Mouse (Mus musculus): ENCODE data around the gene Zfp598. TPM values are rescaled to one million over a fixed set of nuclear protein-coding genes. Genes with fewer than 3 reads are reported as not detected.

Zfp598 gene
- polyA plus RNA-seq, 1 experiment: 29.6 TPM

DNA sequence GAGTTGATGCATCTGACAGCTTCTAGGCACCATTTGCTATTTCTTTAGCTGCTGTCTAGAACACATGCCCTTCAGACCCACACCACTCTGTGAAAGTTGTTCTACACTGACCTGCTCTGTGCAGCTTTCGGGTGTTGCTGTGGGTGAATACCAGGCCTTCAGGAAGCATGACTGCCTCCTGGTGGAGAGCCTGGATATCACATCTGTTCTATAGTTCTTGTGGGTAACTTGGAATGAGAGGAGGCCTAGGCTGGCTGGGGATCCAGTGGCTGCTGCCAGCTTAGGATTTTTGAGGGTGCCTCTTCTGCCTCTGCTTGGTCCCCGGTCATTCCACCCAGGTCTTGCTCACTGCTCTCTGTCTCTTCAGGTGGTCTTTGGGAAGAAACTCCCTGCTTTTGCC is 6.7 kb downstream of the Zfp598 start:
- no peak for TF ChIP-seq POLR2A (IDR thresholded peaks at IDR 0.05; ENCODE audit: borderline replicate concordance, low read depth, low read length)
- TF ChIP-seq CTCF (IDR thresholded peaks at IDR 0.05; ENCODE audit: low read depth, low read length): peak; percentile 57; the same call in 1 of the 2 replicates
- Histone ChIP-seq H3K4me3 (ENCODE audit: insufficient read depth, low read length) (no peak overlapping the region), H3K27ac (ENCODE audit: insufficient read depth, low read depth, low read length) (no peak overlapping the region), H3K4me1 (ENCODE audit: control insufficient read depth, insufficient read depth, low read length) (peaks cover 25% of the 10 kb centered on the region)

DNA sequence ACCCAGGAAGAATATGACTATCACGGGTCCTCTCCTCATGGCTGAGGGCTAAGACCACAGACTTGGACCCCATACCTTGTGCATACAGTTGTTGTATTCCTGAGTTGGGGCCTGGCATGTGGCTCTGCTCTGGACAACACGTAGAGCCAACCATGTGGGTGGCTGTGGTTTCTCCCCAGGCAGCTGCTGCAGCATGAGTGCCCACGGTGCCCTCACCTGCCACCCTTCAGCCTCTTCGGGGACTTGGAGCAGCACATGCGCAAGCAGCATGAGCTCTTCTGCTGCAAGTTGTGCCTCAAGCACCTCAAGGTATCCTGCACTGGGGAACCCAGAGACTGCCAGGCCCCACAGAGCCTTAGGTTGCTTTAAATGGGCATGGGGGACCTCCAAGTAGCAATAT is 7.4 kb downstream of the Zfp598 start:
- no peak for TF ChIP-seq POLR2A (IDR thresholded peaks at IDR 0.05; ENCODE audit: borderline replicate concordance, low read depth, low read length)
- no peak for TF ChIP-seq CTCF (IDR thresholded peaks at IDR 0.05; ENCODE audit: low read depth, low read length)
- Histone ChIP-seq H3K4me3 (ENCODE audit: insufficient read depth, low read length) (no peak overlapping the region), H3K27ac (ENCODE audit: insufficient read depth, low read depth, low read length) (no peak overlapping the region)

GRCm38 (mm10) chr17:24677500-24678080 is 8.1 kb downstream of the Zfp598 start:
- Histone ChIP-seq H3K4me3 (ENCODE audit: insufficient read depth, low read length) (no peak overlapping the region), H3K4me1 (ENCODE audit: control insufficient read depth, insufficient read depth, low read length) (peaks cover 12% of the 10 kb centered on the region), H3K27ac (ENCODE audit: insufficient read depth, low read depth, low read length) (no peak overlapping the region)
- no peak for TF ChIP-seq POLR2A (IDR thresholded peaks at IDR 0.05; ENCODE audit: borderline replicate concordance, low read depth, low read length)
- no peak for TF ChIP-seq CTCF (IDR thresholded peaks at IDR 0.05; ENCODE audit: low read depth, low read length)

More for the DNA sequence above, 7.4 kb downstream of the Zfp598 start:
- peaks cover 18% of the 10 kb centered on the region for H3K4me1 ChIP-seq (ENCODE audit: control insufficient read depth, insufficient read depth, low read length)

DNA sequence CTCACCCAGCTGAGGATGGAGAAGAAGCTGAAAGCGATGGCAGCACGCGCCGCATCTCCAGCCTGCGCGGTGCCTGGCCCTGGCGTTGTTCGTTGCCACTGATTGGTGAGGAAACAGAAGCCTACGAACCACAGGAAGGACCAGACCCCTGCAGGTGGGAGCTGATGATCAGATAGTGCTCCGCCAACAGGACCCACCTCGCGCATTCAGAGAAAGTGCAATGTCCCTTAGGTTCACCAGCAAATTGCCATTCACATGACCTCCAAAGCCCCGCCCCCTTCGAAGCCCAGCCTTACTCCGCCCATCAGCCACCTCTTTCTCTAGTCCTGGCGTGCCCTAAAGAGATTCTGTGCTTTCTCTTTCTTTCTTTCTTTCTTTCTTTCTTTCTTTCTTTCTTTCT is 17.0 kb downstream of the Zfp598 start:
- Histone ChIP-seq H3K4me3 (ENCODE audit: insufficient read depth, low read length) (no peak overlapping the region), H3K4me1 (ENCODE audit: control insufficient read depth, insufficient read depth, low read length) (peaks cover 13% of the 10 kb centered on the region), H3K27ac (ENCODE audit: insufficient read depth, low read depth, low read length) (no peak overlapping the region)
- no peak for TF ChIP-seq POLR2A (IDR thresholded peaks at IDR 0.05; ENCODE audit: borderline replicate concordance, low read depth, low read length)

GRCm38 (mm10) chr17:24687146-24687595 is 17.7 kb downstream of the Zfp598 start:
- Histone ChIP-seq H3K27ac (ENCODE audit: insufficient read depth, low read depth, low read length) (no peak overlapping the region), H3K4me1 (ENCODE audit: control insufficient read depth, insufficient read depth, low read length) (peaks cover 19% of the 10 kb centered on the region), H3K4me3 (ENCODE audit: insufficient read depth, low read length) (peak overlapping the region; percentile 69)
- TF ChIP-seq CTCF (IDR thresholded peaks at IDR 0.05; ENCODE audit: low read depth, low read length): no peak
- no peak for TF ChIP-seq POLR2A (IDR thresholded peaks at IDR 0.05; ENCODE audit: borderline replicate concordance, low read depth, low read length)

DNA sequence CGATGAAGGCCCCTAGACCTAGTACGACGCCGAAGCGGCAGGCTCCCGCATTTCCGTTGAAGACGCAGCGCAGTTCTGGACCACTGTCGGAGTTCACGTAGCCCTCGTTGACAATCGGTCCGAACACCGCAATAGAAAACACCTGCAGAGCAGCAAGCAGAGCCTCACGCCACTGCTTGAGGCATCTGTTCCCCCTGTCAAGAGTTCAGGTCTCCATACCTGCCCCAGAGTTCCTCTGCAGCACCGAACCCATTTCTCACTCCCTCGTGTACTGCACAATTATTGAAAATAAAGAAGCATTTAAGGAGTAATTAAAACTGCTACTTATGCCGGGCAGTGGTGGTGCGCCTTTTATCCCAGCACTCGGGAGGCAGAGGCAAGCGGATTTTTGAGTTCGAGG is 18.1 kb downstream of the Zfp598 start:
- Histone ChIP-seq H3K4me1 (ENCODE audit: control insufficient read depth, insufficient read depth, low read length) (peaks cover 21% of the 10 kb centered on the region), H3K27ac (ENCODE audit: insufficient read depth, low read depth, low read length) (no peak overlapping the region), H3K4me3 (ENCODE audit: insufficient read depth, low read length) (peak overlapping the region; percentile 69)
- TF ChIP-seq CTCF (IDR thresholded peaks at IDR 0.05; ENCODE audit: low read depth, low read length) (no peak), POLR2A (IDR thresholded peaks at IDR 0.05; ENCODE audit: borderline replicate concordance, low read depth, low read length) (no peak)

GRCm38 (mm10) chr17:24689251-24690081 is 20.0 kb downstream of the Zfp598 start, which contains the start of gene Syngr3:
Syngr3 (minus strand) TSS chr17:24689955.
- peaks cover 35% of the 10 kb centered on the region for H3K4me1 ChIP-seq (ENCODE audit: control insufficient read depth, insufficient read depth, low read length)
- no peak within 1 kb of the TSS; the same call in 1 of the 2 replicates for H3K4me3 ChIP-seq (ENCODE audit: insufficient read depth, low read length)
- H3K27ac ChIP-seq (ENCODE audit: insufficient read depth, low read depth, low read length): no peak within 1 kb of the TSS
- TF ChIP-seq CTCF (IDR thresholded peaks at IDR 0.05; ENCODE audit: low read depth, low read length) (no peak), POLR2A (IDR thresholded peaks at IDR 0.05; ENCODE audit: borderline replicate concordance, low read depth, low read length) (no peak)

GRCm38 (mm10) chr17:24692385-24692784 is 22.9 kb downstream of the Zfp598 start:
- no peak overlapping the region for H3K4me3 ChIP-seq (ENCODE audit: insufficient read depth, low read length)
- peaks cover 43% of the 10 kb centered on the region for H3K4me1 ChIP-seq (ENCODE audit: control insufficient read depth, insufficient read depth, low read length)
- peak overlapping the region; percentile 43 for H3K27ac ChIP-seq (ENCODE audit: insufficient read depth, low read depth, low read length)
- TF ChIP-seq POLR2A (IDR thresholded peaks at IDR 0.05; ENCODE audit: borderline replicate concordance, low read depth, low read length) (no peak), CTCF (IDR thresholded peaks at IDR 0.05; ENCODE audit: low read depth, low read length) (no peak)

DNA sequence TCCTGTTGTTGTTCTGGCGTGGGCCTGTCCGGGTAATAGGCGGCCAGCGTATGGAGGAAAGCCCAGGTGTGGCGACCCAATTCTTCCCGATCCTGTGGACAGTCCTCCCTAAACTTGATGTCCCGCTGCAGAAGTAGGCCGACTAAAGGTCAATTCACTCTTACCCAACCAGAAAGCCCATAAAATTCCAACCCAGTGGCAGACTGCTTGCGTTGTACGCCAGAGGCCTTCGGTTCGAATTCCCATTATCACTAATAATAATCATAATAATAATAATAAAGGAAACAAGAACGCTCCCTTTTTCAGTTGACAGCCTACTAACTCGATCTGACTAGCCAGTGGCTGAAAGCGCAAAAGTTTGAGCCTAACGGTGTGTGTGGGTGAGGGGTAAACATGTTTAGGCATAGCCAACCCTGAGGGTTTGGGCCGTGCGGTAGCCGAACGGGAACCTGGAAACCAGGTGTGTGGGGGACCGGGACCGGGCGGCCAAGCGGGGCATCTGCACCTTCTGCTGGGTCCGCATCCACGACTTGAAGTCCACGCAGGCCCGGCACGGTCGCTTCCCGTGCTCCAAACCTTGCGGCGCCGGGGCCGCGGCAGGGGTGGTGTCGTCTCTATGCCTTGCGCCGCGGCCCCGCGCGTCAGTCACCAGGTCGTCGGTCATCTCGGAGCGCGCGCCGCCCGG is 26.0 kb downstream of the Zfp598 start:
- Histone ChIP-seq H3K27ac (ENCODE audit: insufficient read depth, low read depth, low read length) (peak overlapping the region; percentile 52), H3K4me3 (ENCODE audit: insufficient read depth, low read length) (peak overlapping the region; percentile 98), H3K4me1 (ENCODE audit: control insufficient read depth, insufficient read depth, low read length) (peaks cover 36% of the 10 kb centered on the region)
- TF ChIP-seq POLR2A (IDR thresholded peaks at IDR 0.05; ENCODE audit: borderline replicate concordance, low read depth, low read length) (no peak), CTCF (IDR thresholded peaks at IDR 0.05; ENCODE audit: low read depth, low read length) (no peak)

Data from bone marrow macrophage, adult 2 months (primary cell).